Mouse (Mus musculus) lung, postnatal 36 days (tissue): Measurements from ENCODE around the gene Cir1.

Source experiments
- DNase-seq: peaks from one replicate; pipeline ENCODE4 v3.0.0; 2022; ENCODE audit warnings: mixed read lengths

The Cir1 gene

DNA sequence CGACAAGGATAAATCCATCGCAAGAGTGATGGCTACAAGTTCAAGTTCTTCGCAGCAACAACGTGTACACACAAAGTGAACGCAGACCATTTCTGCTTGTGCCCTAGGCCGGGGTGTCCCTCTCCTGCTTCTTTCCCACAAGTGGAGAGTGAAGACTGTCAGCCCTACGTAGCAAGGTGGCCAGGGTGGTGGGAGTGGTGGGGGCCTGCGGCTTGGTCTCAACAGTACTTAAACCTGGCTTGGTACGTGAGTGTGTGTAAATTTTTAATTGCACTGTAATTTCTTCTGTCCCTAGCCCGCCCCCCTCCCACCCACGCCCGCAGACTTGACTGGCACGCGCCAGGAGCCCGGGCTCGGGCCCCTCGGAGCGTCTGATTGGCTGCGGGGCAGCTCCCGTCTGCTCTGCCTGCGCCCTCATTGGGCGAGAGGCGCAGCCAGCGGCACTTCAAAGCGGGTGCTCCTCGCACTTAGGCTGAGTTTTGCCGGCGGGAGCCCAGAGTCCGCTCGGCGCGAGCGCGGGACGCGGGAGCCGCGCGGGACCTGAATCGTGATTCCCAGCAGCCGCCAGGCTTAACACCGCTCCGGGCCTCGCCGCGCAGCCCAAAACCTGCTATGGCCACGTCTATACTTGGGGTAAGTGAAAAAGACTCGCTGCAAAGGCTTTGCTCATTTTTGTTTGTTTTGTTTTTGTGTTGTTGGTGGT lies 40.9 kb downstream of the Cir1 start, which contains the start of gene Sp9:
TSS of gene Sp9 (plus strand) at position 467 of the 703 bp plus-strand sequence.
- DNase-seq: peak; percentile 26

GRCm38 (mm10) chr2:73270593-73271458 lies 41.7 kb downstream of the Cir1 start:
- DNase-seq: no peak

DNA sequence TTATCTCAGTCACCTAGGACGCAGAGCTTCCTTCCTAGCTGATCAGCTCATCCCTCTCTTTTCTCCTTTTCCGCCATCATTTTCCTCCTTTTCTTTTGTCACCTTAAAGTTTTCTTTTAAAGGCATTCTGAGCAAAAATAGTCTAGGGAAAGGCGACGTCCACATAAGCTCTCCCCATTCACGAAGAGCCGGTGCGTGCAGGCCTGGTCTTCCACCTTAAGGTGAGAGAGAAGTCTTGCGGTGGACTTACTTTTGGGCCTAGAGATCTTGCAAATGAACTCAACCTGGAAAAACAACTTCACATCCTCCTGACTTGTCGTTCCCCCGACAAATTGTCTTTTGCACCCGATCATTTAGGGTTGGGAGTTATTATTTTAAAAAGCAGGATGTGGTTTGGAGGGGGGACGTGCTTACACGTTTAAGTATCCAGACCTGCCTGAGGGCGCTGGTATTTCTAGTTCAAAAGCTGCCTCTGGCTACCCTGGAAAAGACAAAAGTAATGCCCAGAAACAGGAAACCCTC lies 42.4 kb downstream of the Cir1 start:
- no peak for DNase-seq

GRCm38 (mm10) chr2:73269666-73270065 lies 42.8 kb downstream of the Cir1 start:
- DNase-seq: no peak

- no peak for DNase-seq
Measured at GRCm38 (mm10) chr2:73268836-73269395, 43.6 kb downstream of the Cir1 start.

DNA sequence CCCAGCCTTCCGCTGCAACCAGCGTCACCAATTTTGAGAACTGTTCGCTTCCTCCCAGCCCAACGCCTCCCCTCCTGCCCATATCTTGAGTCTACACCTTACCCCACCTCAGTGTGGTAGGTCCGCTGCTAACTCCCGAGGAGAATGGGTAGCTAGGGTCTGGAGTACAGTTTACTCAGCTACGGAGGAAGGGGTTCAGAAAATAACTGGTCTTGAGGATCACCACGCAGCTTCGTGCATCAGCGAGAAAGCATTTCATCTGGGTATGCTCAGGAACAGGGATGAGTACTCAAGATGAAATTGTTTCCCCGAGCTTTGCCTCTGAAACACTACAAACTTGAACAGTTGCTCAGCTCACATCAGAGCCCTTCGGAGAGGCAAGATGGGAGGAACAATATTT lies 44.2 kb downstream of the Cir1 start:
- no peak for DNase-seq

DNA sequence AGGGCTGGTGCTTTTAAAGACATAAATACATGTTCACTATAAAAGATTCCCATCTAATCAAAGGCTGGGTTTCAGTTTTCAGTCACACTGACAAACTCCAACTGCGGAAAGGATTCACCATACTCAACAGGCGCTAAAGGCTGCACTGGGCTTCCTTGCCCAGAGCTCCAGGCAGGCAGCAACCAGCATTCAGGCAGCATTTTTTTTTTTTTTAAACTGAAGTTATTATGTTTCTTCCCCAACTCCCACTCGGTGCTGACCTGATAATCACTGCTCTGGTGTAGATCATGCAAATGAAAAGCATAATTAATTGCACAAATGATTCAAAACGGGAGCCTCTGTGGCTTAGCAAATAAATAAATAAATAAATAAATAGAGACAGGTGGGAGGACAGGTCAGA lies 44.7 kb downstream of the Cir1 start:
- no peak for DNase-seq

- DNase-seq: no peak
Measured at GRCm38 (mm10) chr2:73267231-73267630, 45.3 kb downstream of the Cir1 start.

DNA sequence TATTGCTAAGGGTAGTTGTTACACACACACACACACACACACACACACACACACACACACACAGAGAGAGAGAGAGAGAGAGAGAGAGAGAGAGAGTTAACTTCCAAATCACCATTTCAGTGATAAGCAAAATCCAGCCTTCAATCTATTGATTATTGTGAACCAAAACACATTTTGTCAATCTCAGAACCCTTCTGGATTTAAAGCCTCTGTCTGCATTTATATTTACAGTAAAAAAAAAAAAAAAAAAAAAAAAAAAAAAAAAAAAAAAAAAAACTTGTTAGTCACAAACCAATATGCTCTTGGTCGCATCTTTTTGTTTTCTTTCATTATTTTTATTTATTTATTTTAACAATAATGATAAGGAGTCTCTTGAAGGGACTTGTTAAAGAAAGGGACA lies 45.9 kb downstream of the Cir1 start:
- no peak for DNase-seq

DNA sequence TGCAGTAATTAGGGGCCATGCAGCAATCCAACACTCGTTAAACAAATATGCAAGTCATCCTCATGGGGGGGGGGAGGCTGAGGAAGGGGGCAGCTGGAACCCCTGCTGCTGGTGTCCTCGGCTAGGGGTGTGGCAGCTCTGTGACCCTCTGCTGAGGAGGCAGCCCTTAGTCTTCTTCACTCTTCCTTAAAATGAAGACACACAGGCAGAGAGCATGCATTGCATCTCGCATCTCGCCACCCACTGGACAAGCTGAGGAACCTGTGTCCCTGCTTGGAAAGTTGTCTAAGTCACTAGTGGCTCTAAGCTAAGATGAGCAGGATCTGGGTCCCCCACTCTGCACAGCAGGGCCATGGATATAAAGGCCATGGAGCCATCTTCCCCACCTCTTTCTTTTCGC lies 46.5 kb downstream of the Cir1 start:
- no peak for DNase-seq

DNA sequence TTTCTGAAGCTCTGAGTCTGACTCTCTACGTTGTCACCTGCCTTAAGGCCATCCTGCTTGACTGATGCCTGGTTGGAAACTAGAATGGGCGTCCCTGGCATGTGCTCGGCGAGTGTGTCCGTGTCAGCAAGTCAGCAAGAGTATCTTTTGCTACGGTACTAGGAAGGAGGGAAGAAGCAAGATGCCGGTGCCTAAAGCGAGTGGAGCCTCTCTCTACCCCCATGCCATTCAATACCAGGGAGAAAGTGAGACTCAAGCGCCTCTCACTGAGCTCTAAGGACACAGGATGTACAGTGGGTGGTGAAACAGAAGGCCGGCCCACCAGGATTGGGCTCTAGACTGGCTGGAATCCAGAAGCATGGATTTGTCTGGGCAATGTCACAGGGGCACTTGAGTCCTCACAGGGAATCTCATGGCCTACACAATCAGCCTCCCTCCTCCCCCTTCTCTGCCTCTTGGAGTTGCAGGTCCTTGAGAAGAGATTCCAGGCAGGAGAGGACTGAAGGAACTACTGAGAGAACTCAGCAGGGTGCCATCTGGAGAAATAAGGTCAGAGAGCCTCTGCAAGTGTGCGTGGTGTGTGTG lies 47.8 kb downstream of the Cir1 start:
- no peak for DNase-seq

DNA sequence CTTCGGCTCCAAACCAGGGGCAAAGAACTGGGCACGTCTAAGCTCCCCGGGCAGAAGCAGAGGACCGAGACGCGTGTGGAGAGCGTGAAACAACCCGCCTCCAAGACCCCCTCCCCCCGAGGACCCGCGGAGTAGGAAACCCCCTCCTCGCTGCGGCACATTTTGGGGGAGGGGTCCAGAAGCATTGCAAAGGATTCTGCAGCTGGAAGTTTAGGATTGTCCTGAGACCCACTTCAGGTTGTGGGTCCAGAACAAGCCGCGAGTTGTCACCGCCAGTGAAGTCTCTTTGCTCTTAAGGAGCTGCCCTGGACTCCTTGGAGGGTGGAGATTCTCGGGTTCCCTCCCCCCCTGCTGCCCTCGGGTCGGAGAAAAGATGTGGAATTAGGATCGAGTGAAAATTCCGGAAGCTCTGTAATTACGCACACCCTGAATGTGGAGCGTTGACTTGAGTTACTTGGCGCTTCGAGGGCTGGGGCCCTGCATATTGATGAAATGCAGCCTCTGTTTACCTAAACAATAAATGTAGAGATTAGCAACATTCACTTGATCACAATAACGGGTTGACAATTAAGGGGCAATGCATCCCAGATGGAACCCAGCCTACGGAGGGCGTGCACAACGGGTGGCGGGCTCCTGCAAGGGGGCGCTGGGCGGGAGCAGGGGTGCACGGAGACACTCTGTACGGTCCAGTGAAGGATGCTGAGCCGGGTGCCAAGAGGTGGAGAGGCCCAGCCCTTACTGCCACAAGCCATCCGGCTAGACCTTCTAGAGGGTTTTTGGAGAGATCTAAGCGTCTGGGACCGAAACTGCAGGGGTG lies 48.5 kb downstream of the Cir1 start:
- DNase-seq: no peak

DNA sequence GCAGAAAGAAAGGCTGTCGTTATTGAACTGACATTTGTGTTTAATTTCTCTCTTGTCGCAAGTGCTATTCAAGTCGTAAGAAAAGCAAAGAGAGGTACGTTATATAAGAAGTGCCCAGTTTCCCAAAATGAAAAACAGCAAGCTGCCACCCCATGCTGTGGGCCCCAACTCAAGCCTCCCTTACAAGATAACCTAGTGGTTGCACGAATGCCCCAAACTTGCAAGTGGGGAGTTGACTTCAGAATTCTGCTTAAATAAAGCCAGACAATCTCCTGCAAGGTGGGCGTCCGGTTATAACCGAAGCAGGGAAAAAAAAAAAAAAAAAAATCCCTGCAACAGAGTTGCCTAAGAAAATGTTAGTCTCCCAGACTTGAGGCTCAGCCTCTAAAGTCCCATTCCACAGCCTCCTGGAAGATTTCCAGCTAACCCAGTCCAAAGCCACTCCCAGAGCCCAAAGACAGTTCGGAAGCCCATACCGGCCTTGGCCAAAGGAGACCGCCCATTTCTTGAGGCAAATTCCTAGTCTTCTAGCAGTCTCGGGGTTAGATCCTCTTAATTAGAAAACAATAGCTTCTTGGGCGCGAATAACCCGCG lies 49.2 kb downstream of the Cir1 start:
- peak; percentile 23 for DNase-seq

DNA sequence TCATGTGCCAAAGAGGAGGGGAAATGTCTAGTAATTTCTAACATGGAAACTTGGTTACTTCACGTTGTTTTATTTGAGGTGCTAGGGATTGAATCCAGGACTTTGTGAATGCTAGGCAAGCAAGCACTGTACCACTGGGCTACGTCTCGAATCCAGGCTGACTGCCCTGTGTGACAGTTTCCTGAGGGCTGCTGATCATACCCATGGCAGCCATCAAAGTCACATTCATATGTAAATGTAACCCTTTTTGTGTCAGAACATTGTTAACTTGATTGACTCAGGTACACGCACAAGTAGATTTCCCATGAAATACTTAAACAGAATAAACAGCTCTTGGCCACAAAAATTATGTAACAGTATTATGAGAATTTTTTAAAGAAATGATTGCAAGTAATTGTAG lies 63.8 kb downstream of the Cir1 start:
- DNase-seq: no peak

- DNase-seq: no peak
Measured at GRCm38 (mm10) chr2:73241299-73241698, 71.2 kb downstream of the Cir1 start.
